Mouse (Mus musculus) cerebellum, adult 2 months (tissue): ENCODE data around the gene Maz.

Experiments used
- CTCF ChIP-seq: fragments of 200-500 bp; IDR thresholded peaks from 2 replicates; pipeline ENCODE4 v1.5.1; 2011; ENCODE audit warnings: low read depth, mild to moderate bottlenecking, control low read depth, low read length, moderate library complexity, borderline replicate concordance; ENCODE audit not compliant: insufficient read depth
- POLR2A ChIP-seq: fragments of 200-500 bp; IDR thresholded peaks from 2 replicates; pipeline ENCODE4 v1.6.1; 2011; ENCODE audit warnings: low read length, control low read depth, borderline replicate concordance; ENCODE audit not compliant: insufficient read depth

DNA sequence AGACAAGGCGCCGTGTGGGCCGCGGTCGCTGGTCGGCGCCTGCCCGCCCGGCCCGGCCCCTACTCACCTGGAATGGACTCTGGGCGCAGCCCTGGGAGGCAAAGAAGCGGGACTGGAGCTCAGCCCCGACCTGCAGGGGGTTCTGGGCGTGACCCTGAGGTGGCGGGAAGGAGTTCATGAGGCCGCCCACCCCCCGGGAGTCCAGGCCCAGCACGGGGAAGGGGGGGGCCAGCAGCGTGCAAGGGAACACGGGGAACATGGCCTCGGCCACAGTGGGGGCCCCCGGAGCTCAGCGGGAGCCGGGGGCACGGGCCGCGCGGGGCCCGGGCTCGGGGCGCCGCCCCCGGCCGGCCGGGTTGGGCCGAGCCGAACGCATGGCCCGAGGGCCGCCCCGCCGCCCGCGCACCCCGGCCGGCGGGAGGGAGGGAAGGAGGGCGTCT, 656 bp downstream of the Maz start:
- TF ChIP-seq POLR2A (no peak; the same call in 1 of the 2 replicates), CTCF (no peak)
